Mouse (Mus musculus) stomach, embryonic 14.5 days (tissue): ENCODE measurements at regions not wholly inside any gene's neighbourhood (a gene's known extent, or its start where the extent isn't known, plus 50 kb on each side); places are given as distances from the start of the nearest gene placed in this dataset.

Experiments
- ATAC-seq: fragments of 200-750 bp; cut with Nextera tagmentation; 2 replicates; pipeline ENCODE4 v1.8.0; 2017; ENCODE audit warnings: low read depth, moderate TSS enrichment; ENCODE audit not compliant: insufficient number of reproducible peaks, insufficient read depth, low FRiP score
- H3K27ac ChIP-seq: fragments of 300-500 bp; sonication (generic); 2 replicates; pipeline ENCODE4 v1.5.1; 2014; ENCODE audit warnings: mild to moderate bottlenecking, low read length, moderate library complexity, mixed read lengths
- H3K27me3 ChIP-seq: fragments of 300-500 bp; sonication (generic); 2 replicates; pipeline ENCODE4 v1.6.1; 2014; ENCODE audit warnings: low read length, control low read depth, mixed read lengths; ENCODE audit not compliant: control insufficient read depth, insufficient read depth
- H3K36me3 ChIP-seq: fragments of 300-500 bp; sonication (generic); 2 replicates; pipeline ENCODE4 v1.6.1; 2014; ENCODE audit warnings: mild to moderate bottlenecking, control low read depth, low read length, moderate library complexity, mixed read lengths; ENCODE audit not compliant: control insufficient read depth, insufficient read depth
- H3K4me1 ChIP-seq: fragments of 300-500 bp; sonication (generic); 2 replicates; pipeline ENCODE4 v1.6.1; 2014; ENCODE audit warnings: low read length, control low read depth, mixed read lengths; ENCODE audit not compliant: control insufficient read depth, insufficient read depth
- H3K4me2 ChIP-seq: fragments of 300-500 bp; sonication (generic); replicated peaks from 2 replicates; pipeline ENCODE4 v1.6.1; 2014; ENCODE audit warnings: low read depth, low read length, control low read depth
- H3K4me3 ChIP-seq: fragments of 300-500 bp; sonication (generic); 2 replicates; pipeline ENCODE4 v1.5.1; 2014; ENCODE audit warnings: low read depth, low read length, control low read depth
- H3K9ac ChIP-seq: fragments of 300-500 bp; sonication (generic); replicated peaks from 2 replicates; pipeline ENCODE4 v1.6.1; 2014; ENCODE audit warnings: low read depth, mild to moderate bottlenecking, control low read depth, low read length, moderate library complexity, mixed read lengths
- H3K9me3 ChIP-seq: fragments of 300-500 bp; sonication (generic); 2 replicates; pipeline ENCODE4 v1.6.1; 2016; ENCODE audit warnings: low read depth, low read length, control low read depth; ENCODE audit not compliant: control insufficient read depth
- WGBS: fragments of 180-500 bp; shearing (Covaris S2); extraction: QIAGEN DNeasy Blood & Tissue Kit; methylation state at CpG from one replicate; pipeline ENCODE4 v1.1.7; 2014; 5-methylcytosine and 5-hydroxymethylcytosine counted together

DNA sequence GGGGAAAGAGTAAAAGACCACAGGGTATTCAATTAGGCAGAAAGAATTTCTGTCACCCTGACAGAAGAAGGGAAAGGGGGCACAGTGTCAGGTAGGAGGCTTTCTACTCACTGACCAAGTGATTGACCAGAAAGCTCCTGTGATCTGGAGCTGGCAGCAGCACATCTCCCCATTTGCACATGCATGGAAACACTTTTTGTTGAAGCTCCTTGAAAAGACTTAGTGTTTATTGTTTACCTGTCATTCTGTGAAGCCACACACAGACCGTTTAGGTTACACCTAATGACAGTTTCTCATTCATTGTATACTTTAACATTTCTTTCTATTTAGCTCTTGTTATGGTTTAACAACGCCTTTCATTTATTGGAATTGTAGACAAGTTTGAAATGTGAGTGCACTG is 458.9 kb downstream of the Tmem161b start:
- H3K4me3 ChIP-seq, result no peak overlapping the region
- no peak overlapping the region for H3K4me2 ChIP-seq
- no peaks in the 10 kb centered on the region for H3K36me3 ChIP-seq
- H3K4me1 ChIP-seq, result no peaks in the 10 kb centered on the region
- no peaks in the 10 kb centered on the region for H3K27me3 ChIP-seq
- no peak overlapping the region for H3K27ac ChIP-seq
- ATAC-seq, result no peak
- whole genome bisulfite sequencing, result 37% methylated on average over 2 of the region's 2 CpGs
- H3K9ac ChIP-seq, result no peak overlapping the region
- no peaks in the 10 kb centered on the region for H3K9me3 ChIP-seq

DNA sequence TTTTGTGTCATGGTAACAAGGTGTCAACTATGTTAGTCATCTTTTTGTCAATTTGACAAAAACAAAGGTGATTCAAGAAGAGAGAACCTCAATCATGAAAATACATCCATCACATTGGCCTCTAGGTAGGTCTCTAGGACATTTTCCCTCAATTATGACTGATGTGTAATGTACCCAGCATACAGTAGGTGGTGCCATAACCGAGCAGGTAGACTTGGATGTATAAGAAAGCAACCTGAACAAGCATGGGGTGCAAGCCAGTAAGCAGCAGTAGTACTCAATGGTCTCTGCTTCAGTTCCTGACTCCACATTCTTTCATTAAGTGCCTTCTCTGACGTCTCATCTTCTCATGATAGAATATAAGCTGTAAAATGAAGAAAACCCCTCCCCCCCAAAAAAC is 463.8 kb downstream of the Tmem161b start:
- ATAC-seq, result no peak
- 50% methylated on average over 2 of the region's 2 CpGs for WGBS
- Histone ChIP-seq H3K9ac (no peak overlapping the region), H3K9me3 (no peaks in the 10 kb centered on the region), H3K36me3 (no peaks in the 10 kb centered on the region), H3K27me3 (no peaks in the 10 kb centered on the region), H3K4me2 (no peak overlapping the region), H3K4me3 (no peak overlapping the region), H3K27ac (no peak overlapping the region), H3K4me1 (no peaks in the 10 kb centered on the region)

DNA sequence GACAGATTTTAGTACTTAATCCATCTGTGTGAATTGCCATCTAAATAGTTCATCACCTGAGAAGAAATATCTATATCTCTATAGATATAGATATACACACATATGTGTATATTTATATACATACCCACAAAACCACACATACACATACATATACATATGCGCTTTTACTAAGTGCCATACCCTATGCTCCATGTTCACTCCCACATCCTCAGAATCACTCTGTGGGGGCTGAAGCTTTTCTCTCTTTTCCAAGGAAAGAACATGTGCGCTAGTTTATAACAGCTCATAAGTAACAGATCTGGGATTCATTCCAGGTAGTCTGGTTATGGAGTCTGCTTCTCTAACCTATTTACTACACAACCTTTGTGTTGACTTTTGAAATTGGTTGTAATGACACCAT is 471.4 kb downstream of the Tmem161b start:
- Histone ChIP-seq H3K4me2 (no peak overlapping the region), H3K4me1 (no peaks in the 10 kb centered on the region), H3K27me3 (no peaks in the 10 kb centered on the region), H3K9ac (no peak overlapping the region), H3K36me3 (no peaks in the 10 kb centered on the region), H3K9me3 (no peaks in the 10 kb centered on the region), H3K4me3 (no peak overlapping the region), H3K27ac (no peak overlapping the region)
- ATAC-seq, result no peak
- WGBS, result 83% methylated on average over 2 of the region's 2 CpGs

DNA sequence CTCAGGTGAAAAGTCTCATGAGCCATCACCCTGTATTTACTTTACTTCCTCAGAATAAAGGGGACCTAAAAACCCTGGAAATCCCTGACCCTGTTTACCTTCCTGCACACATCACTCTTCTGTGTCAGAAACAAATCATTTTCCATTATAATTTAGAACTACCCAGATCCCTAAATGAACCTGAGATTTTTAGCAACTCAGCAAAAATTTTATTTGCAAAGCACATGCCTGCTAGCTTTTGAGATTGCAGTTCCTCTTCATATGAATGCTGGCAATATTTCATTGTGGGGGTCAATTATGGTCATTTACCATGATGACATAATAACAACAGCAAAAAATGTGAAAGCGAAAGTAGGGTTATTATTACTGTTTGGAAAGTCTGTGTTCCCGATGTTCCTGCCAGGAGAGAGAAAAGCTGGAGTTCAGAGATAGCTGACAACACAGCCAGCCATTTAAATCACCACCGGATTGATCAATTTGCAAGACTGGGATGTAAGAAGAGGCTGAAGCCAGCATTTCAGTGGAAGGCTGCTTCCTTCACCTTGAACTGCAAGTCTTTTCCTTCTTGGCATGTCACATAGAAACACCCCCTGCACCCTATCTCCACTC is 476.5 kb downstream of the Tmem161b start:
- WGBS, result 42% methylated on average over 3 of the region's 3 CpGs
- no peak for ATAC-seq
- Histone ChIP-seq H3K9me3 (no peaks in the 10 kb centered on the region), H3K27ac (no peak overlapping the region), H3K36me3 (no peaks in the 10 kb centered on the region), H3K4me2 (no peak overlapping the region), H3K4me3 (no peak overlapping the region), H3K4me1 (no peaks in the 10 kb centered on the region), H3K27me3 (no peaks in the 10 kb centered on the region), H3K9ac (no peak overlapping the region)

DNA sequence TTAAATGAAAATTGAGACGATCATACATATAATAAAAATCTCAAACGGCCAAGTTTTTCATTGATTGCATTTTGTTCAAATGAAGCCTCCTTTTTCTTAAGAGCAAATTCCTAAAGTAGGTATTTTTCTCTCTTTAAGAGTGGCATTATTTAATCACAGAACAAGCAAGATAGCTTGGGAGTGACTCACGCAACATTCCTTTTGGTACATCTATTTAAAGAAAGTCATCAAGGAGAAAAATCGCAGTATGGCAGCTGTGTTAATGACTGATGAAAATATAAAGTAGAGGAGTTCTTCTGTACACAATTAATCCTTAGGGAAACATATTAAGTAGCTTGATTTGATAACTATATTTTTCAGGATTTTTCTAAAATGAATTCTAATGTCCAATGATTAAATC is 448.0 kb upstream of the Ccnh start:
- WGBS, result 82% methylated on average over 4 of the region's 4 CpGs

DNA sequence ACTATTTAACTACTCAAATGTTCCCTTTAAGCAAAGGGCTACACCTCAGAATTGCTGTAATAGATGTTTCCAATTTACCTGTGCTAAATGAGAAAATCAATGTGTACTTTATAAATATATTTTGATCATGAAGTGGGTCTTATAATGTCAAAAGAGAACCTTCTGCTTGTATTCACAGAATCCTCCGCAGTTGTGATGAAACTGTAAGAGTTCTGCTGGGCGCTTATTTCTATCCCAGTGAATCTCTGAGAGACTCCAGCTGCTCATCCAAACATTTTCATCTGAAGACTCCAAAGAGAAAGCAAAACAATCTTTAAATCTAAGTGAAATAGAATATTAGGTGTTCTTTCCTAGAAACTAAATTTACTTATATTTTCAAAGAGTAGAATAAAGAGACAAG is 440.9 kb upstream of the Ccnh start:
- H3K4me3 ChIP-seq, result no peak overlapping the region
- H3K9ac ChIP-seq, result no peak overlapping the region
- H3K4me2 ChIP-seq, result no peak overlapping the region
- WGBS, result 79% methylated on average over 2 of the region's 2 CpGs
- ATAC-seq, result no peak
- no peaks in the 10 kb centered on the region for H3K4me1 ChIP-seq
- no peaks in the 10 kb centered on the region for H3K9me3 ChIP-seq
- H3K27me3 ChIP-seq, result no peaks in the 10 kb centered on the region
- no peaks in the 10 kb centered on the region for H3K36me3 ChIP-seq
- H3K27ac ChIP-seq, result no peak overlapping the region

More for the DNA sequence above, 448.0 kb upstream of the Ccnh start:
- Histone ChIP-seq H3K9ac (no peak overlapping the region), H3K27ac (no peak overlapping the region), H3K4me2 (no peak overlapping the region), H3K9me3 (no peaks in the 10 kb centered on the region), H3K27me3 (no peaks in the 10 kb centered on the region), H3K4me1 (no peaks in the 10 kb centered on the region), H3K36me3 (no peaks in the 10 kb centered on the region), H3K4me3 (no peak overlapping the region)
- no peak for ATAC-seq

DNA sequence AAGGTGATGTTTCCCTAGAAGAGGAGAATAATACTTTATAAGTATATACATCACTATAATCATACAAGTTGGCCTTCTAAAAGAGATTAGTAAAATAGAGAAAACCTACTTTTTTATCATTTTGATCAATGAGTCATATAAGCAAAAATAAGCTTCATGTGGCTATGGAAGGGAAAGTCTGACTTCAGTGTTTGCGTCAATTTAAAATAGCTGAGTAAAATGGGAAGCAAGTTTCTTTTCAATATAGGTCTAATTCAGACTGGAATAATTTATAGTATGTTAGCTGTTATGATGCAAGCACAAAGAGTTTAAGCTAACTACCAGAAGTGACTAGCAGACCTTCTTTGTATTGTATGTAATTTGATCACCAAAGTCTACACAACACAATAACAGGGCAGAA is 440.0 kb upstream of the Ccnh start:
- no peaks in the 10 kb centered on the region for H3K27me3 ChIP-seq
- H3K27ac ChIP-seq, result no peak overlapping the region
- H3K9me3 ChIP-seq, result no peaks in the 10 kb centered on the region
- H3K9ac ChIP-seq, result no peak overlapping the region
- H3K4me1 ChIP-seq, result no peaks in the 10 kb centered on the region
- no peak overlapping the region for H3K4me2 ChIP-seq
- 89% methylated on average over 1 of the region's 1 CpGs for WGBS
- no peak for ATAC-seq
- no peaks in the 10 kb centered on the region for H3K36me3 ChIP-seq
- H3K4me3 ChIP-seq, result no peak overlapping the region

DNA sequence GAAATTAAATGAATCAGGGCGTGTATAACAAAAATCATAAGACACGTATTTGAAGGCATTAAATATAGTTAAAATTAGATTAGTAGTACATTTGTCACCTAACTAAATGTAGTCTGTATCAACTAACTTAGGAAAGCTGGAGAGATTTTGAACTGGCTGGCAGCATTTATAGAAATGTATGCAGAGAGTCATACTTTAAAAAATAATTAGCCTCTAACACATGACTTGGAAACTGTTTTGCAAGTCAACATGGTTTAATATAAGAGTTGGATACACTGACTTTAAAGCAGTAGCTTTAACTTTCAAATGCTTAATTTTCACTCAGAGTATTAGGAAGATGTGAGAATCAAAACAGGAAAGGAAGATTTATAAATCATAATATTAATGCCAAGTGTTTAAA is 439.1 kb upstream of the Ccnh start:
- H3K9ac ChIP-seq, result no peak overlapping the region
- no peaks in the 10 kb centered on the region for H3K9me3 ChIP-seq
- H3K4me1 ChIP-seq, result no peaks in the 10 kb centered on the region
- WGBS, result 85% methylated on average over 2 of the region's 2 CpGs
- H3K4me3 ChIP-seq, result no peak overlapping the region
- no peak overlapping the region for H3K4me2 ChIP-seq
- ATAC-seq, result no peak
- no peaks in the 10 kb centered on the region for H3K27me3 ChIP-seq
- no peaks in the 10 kb centered on the region for H3K36me3 ChIP-seq
- no peak overlapping the region for H3K27ac ChIP-seq
